Mouse (Mus musculus) liver, embryonic 11.5 days (tissue): ENCODE measurements around the gene Oosp1. TPM values are rescaled to one million over a fixed set of nuclear protein-coding genes. Genes with fewer than 3 reads are reported as not detected.

Experiments used
- ATAC-seq: fragments of 200-750 bp; cut with Nextera tagmentation; replicated peaks from 2 replicates; pipeline ENCODE4 v1.8.0; 2017; ENCODE audit warnings: moderate number of reproducible peaks, mild to moderate bottlenecking, moderate TSS enrichment, moderate library complexity; ENCODE audit not compliant: low FRiP score
- DNase-seq: peaks from one replicate; pipeline ENCODE4 v3.0.0-alpha.2; 2017; ENCODE audit warnings: low spot score
- H3K27ac ChIP-seq: fragments of 300-500 bp; sonication (generic); 2 replicates; pipeline ENCODE4 v1.5.1; 2014; ENCODE audit warnings: mild to moderate bottlenecking, low read depth, low read length, control low read depth
- H3K27me3 ChIP-seq: fragments of 300-500 bp; sonication (generic); replicated peaks from 2 replicates; pipeline ENCODE4 v1.6.1; 2014; ENCODE audit warnings: low read length, mixed read lengths; ENCODE audit not compliant: control insufficient read depth, insufficient read depth
- H3K36me3 ChIP-seq: fragments of 300-500 bp; sonication (generic); 2 replicates; pipeline ENCODE4 v1.6.1; 2014; ENCODE audit warnings: mild to moderate bottlenecking, low read length, moderate library complexity, mixed read lengths; ENCODE audit not compliant: control insufficient read depth, insufficient read depth
- H3K4me1 ChIP-seq: fragments of 300-500 bp; sonication (generic); replicated peaks from 2 replicates; pipeline ENCODE4 v1.6.1; 2014; ENCODE audit warnings: low read length, mixed read lengths; ENCODE audit not compliant: control insufficient read depth, insufficient read depth
- H3K4me2 ChIP-seq: fragments of 300-500 bp; sonication (generic); 2 replicates; pipeline ENCODE4 v1.6.1; 2014; ENCODE audit warnings: mild to moderate bottlenecking, control low read depth, moderate library complexity
- H3K4me3 ChIP-seq: fragments of 300-500 bp; sonication (generic); 2 replicates; pipeline ENCODE4 v1.5.1; 2014; ENCODE audit warnings: low read depth, low read length, control low read depth
- H3K9ac ChIP-seq: fragments of 300-500 bp; sonication (generic); 2 replicates; pipeline ENCODE4 v1.6.1; 2014; ENCODE audit warnings: low read depth, low read length, control low read depth
- H3K9me3 ChIP-seq: fragments of 300-500 bp; sonication (generic); 2 replicates; pipeline ENCODE4 v1.6.1; 2016; ENCODE audit warnings: low read length, inconsistent platforms, mixed read lengths; ENCODE audit not compliant: control insufficient read depth
- WGBS: fragments of 180-500 bp; shearing (Covaris S2); extraction: QIAGEN DNeasy Blood & Tissue Kit; methylation state at CpG from one replicate; pipeline ENCODE4 v1.1.7; 2014; 5-methylcytosine and 5-hydroxymethylcytosine counted together
- polyA plus RNA-seq: library from polyadenylated mRNA; unstranded; fragments of >200 nt; fragmentation: Nextera tagmentation; extraction: Ambion mirVana; gene quantifications from 2 replicates; pipeline ENCODE4 v1.2.1, GENCODE M21; 2014

Oosp1 gene
- polyA plus RNA-seq, 1 experiment from 2014 or later: not detected

- H3K27ac ChIP-seq: no peak overlapping the region
- ATAC-seq (no peak), DNase-seq (no peak)
Measured at GRCm38 (mm10) chr19:11698342-11698741, 7.4 kb upstream of the Oosp1 start.

DNA sequence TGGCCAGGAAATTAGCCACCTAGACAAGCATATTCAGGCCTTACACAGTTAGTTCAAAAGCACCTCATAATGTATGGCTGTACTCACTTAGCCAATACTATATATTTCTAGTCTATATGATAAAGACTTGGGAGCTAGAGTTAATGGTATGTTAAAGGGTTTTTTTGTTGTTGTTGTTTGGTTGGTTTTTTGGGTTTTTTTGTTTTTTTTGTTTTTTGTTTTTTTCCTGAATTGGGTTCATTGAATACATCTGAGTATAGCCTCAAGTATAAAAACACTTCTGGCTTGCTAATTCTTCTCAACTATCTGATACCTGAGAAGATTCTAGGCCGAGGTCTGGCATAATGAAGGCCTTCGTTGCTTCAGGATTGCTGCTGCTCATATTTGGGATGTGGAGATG, 5.8 kb upstream of the Oosp1 start, which contains the start of gene Oosp3:
Gene Oosp3 (plus strand): TSS at position 301 of the 400 bp plus-strand sequence.
- no peaks in the 10 kb centered on the region for H3K4me1 ChIP-seq
- no peak within 1 kb of the TSS for H3K9ac ChIP-seq
- H3K27ac ChIP-seq: no peak within 1 kb of the TSS
- H3K4me2 ChIP-seq: no peak within 1 kb of the TSS
- no peaks in the 10 kb centered on the region for H3K9me3 ChIP-seq
- ATAC-seq (no peak), DNase-seq (no peak)
- 78% methylated on average over 2 of the region's 2 CpGs for WGBS
- no peaks in the 10 kb centered on the region for H3K27me3 ChIP-seq
- H3K36me3 ChIP-seq: no peaks in the 10 kb centered on the region
- no peak within 1 kb of the TSS for H3K4me3 ChIP-seq

More at GRCm38 (mm10) chr19:11698342-11698741, 7.4 kb upstream of the Oosp1 start:
- no peaks in the 10 kb centered on the region for H3K36me3 ChIP-seq
- no peaks in the 10 kb centered on the region for H3K4me1 ChIP-seq
- H3K4me3 ChIP-seq: no peak overlapping the region
- H3K9me3 ChIP-seq: no peaks in the 10 kb centered on the region
- 85% methylated on average over 6 of the region's 6 CpGs for WGBS
- no peak overlapping the region for H3K9ac ChIP-seq
- H3K27me3 ChIP-seq: no peaks in the 10 kb centered on the region
- no peak overlapping the region for H3K4me2 ChIP-seq

- Histone ChIP-seq H3K9ac (no peak overlapping the region), H3K4me2 (no peak overlapping the region), H3K27ac (no peak overlapping the region), H3K36me3 (no peaks in the 10 kb centered on the region), H3K27me3 (no peaks in the 10 kb centered on the region), H3K9me3 (no peaks in the 10 kb centered on the region), H3K4me1 (no peaks in the 10 kb centered on the region), H3K4me3 (no peak overlapping the region)
- 77% methylated on average over 1 of the region's 1 CpGs for WGBS
- ATAC-seq (no peak), DNase-seq (no peak)
Measured at GRCm38 (mm10) chr19:11691454-11691853, 504 bp upstream of the Oosp1 start.

DNA sequence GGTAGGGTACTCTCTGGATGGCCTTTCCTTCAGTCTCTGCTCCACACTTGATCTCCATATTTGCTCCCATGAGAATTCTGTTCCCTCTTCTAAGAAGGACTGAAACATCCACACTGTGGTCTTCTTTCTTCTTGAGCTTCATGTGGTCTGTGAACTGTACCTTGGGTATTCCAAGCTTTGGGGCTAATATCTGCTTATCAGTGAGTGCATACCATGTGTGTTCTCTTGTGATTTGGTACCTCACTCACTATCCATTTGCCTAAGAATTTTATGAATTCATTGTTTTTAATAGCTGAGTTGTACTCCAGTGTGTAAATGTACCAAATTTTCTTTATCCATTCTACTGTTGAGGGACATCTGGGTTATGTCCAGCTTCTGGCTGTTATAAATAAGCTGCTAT, 29.4 kb downstream of the Oosp1 start:
- no peak; the same call in 1 of the 2 replicates for ATAC-seq
- Histone ChIP-seq H3K27ac (no peak overlapping the region), H3K4me3 (no peak overlapping the region), H3K9me3 (no peaks in the 10 kb centered on the region), H3K27me3 (no peaks in the 10 kb centered on the region), H3K4me2 (no peak overlapping the region), H3K9ac (no peak overlapping the region), H3K36me3 (no peaks in the 10 kb centered on the region), H3K4me1 (no peaks in the 10 kb centered on the region)
- no peak for DNase-seq

- Histone ChIP-seq H3K4me2 (no peak within 1 kb of the TSS), H3K27ac (no peak within 1 kb of the TSS), H3K9ac (no peak within 1 kb of the TSS), H3K36me3 (no peaks in the 10 kb centered on the region), H3K4me3 (no peak within 1 kb of the TSS), H3K27me3 (no peaks in the 10 kb centered on the region), H3K9me3 (no peaks in the 10 kb centered on the region), H3K4me1 (no peaks in the 10 kb centered on the region)
- 83% methylated on average over 5 of the region's 5 CpGs for WGBS
- ATAC-seq: no peak
- DNase-seq: no peak
Measured at GRCm38 (mm10) chr19:11660459-11660858, 30.5 kb downstream of the Oosp1 start, which contains the start of gene Oosp2. Oosp2 (minus strand) TSS chr19:11660559.

GRCm38 (mm10) chr19:11659142-11659541, 31.8 kb downstream of the Oosp1 start:
- Histone ChIP-seq H3K36me3 (no peaks in the 10 kb centered on the region), H3K4me1 (no peaks in the 10 kb centered on the region), H3K9ac (no peak overlapping the region), H3K4me2 (no peak overlapping the region), H3K4me3 (no peak overlapping the region), H3K27me3 (no peaks in the 10 kb centered on the region), H3K9me3 (no peaks in the 10 kb centered on the region), H3K27ac (no peak overlapping the region)
- ATAC-seq: no peak
- DNase-seq: no peak
- WGBS: 55% methylated on average over 2 of the region's 2 CpGs

DNA sequence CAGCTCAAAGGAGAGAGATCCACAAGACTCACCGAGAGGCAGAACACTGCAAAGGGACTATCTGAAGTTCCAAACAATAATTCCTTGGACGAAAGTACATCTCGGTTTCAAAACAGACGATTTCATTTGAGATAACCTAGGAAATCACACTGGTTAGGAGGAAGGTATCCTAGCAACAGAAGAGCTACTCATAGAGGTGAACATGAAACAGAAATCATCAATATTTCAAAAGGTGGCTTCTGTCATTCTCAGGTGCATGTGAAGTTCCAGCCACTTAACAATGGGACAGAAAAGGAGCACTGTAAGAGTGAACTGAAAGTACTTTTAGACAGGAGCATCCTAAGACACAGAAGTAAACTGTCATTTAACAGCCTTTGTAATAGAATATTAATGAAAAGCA, 41.4 kb downstream of the Oosp1 start:
- Histone ChIP-seq H3K9me3 (no peaks in the 10 kb centered on the region), H3K27me3 (no peaks in the 10 kb centered on the region), H3K27ac (no peak overlapping the region), H3K4me3 (no peak overlapping the region), H3K4me2 (no peak overlapping the region), H3K4me1 (no peaks in the 10 kb centered on the region), H3K9ac (no peak overlapping the region), H3K36me3 (no peaks in the 10 kb centered on the region)
- DNase-seq: no peak
- WGBS: 69% methylated on average over 4 of the region's 4 CpGs
- ATAC-seq: no peak

GRCm38 (mm10) chr19:11646166-11646565, 44.8 kb downstream of the Oosp1 start:
- no peak overlapping the region for H3K27ac ChIP-seq
- ATAC-seq (no peak), DNase-seq (no peak)
- WGBS: 70% methylated on average over 3 of the region's 3 CpGs
- no peaks in the 10 kb centered on the region for H3K36me3 ChIP-seq
- H3K4me3 ChIP-seq: no peak overlapping the region
- H3K27me3 ChIP-seq: no peaks in the 10 kb centered on the region
- no peak overlapping the region for H3K9ac ChIP-seq
- H3K4me1 ChIP-seq: no peaks in the 10 kb centered on the region
- no peaks in the 10 kb centered on the region for H3K9me3 ChIP-seq
- no peak overlapping the region for H3K4me2 ChIP-seq

DNA sequence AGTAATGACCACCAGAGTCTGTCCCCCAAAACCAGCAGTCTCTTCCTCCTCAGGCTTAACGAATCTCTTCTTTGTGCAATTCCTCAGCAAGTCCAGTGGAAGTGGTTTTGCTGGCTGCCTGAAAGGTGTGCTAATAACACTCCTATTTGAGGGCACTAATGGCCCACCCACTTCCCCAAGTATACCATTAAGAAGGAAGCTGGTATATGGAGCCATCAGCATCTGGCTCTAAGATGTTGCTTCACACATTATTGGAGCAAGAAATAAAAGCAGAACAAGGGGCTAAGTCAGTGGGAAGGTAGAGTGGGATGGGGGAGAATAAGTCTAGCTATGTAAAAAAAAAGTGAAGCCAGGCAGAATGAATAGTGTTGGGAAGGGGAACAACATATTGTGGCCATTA, 50.2 kb downstream of the Oosp1 start, which contains the start of gene Ms4a3:
Gene Ms4a3 (minus strand): TSS at position 120 of the 400 bp plus-strand sequence.
- no peak for ATAC-seq
- no peaks in the 10 kb centered on the region for H3K4me1 ChIP-seq
- H3K4me3 ChIP-seq: no peak within 1 kb of the TSS
- WGBS: 43% methylated on average over 1 of the region's 1 CpGs
- H3K9ac ChIP-seq: no peak within 1 kb of the TSS
- H3K9me3 ChIP-seq: no peaks in the 10 kb centered on the region
- H3K4me2 ChIP-seq: no peak within 1 kb of the TSS
- no peak for DNase-seq
- H3K27me3 ChIP-seq: no peaks in the 10 kb centered on the region
- no peak within 1 kb of the TSS for H3K27ac ChIP-seq
- no peaks in the 10 kb centered on the region for H3K36me3 ChIP-seq
